Mouse (Mus musculus): ENCODE measurements at regions not wholly inside any gene's neighbourhood (a gene's known extent, or its start where the extent isn't known, plus 50 kb on each side); places are given as distances from the start of the nearest gene placed in this dataset.

- peak in 1 of 2 experiments; percentile 7 for DNase-seq (ENCODE audit: extremely low spot score in 1 of 2, low spot score in 1 of 2)
These were observed 553.3 kb downstream of the Jrkl start for GRCm38 (mm10) chr9:12692329-12692728.

- no peak for DNase-seq (ENCODE audit: extremely low spot score in 1 of 2, low spot score in 1 of 2)
These were observed 554.7 kb downstream of the Jrkl start for GRCm38 (mm10) chr9:12690948-12691279.

DNA sequence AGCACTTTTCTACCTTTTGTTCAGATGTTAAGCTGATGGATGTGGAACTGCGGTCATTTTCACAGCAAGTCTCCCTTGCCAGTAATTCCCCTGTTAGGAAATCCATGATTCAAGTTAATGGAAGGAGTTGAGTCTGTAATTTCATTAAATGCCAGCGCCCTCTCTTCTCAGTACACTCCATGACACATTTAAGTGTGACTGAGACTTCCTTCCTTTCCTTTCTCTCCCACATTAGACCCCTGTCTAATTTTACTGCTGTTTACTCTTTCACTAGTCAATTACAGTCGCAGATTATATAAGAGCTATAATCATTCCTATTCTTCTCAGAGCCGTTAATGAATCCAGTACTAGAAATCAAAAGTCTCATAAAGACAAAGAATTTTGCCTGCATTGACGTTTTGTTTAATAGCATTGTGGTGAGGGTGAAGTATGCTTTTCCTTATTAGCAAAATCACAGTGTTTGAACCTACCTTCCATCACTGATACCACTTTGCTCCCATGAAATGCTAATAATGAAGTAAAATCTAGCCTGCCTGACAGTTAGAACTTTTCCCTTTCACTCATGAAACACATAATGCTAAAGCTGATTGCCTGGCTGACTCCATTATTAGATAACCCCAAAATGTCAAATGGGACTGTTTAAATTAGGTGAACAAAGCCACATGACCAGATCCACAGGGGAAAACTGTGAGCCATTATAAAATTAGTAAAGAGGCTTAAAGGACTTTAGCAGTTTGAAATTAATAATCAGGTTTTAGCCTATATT is 555.3 kb downstream of the Jrkl start:
- no peak for DNase-seq (ENCODE audit: extremely low spot score in 1 of 2, low spot score in 1 of 2)

All from layer of hippocampus, postnatal 25 days (tissue).